Mouse (Mus musculus): Measurements from ENCODE around the gene Fkbpl. TPM values are rescaled to one million over a fixed set of nuclear protein-coding genes. Genes with fewer than 3 reads are reported as not detected.

Gene Fkbpl
- polyA plus RNA-seq, 1 experiment from 2014 or later: 24.4 TPM

DNA sequence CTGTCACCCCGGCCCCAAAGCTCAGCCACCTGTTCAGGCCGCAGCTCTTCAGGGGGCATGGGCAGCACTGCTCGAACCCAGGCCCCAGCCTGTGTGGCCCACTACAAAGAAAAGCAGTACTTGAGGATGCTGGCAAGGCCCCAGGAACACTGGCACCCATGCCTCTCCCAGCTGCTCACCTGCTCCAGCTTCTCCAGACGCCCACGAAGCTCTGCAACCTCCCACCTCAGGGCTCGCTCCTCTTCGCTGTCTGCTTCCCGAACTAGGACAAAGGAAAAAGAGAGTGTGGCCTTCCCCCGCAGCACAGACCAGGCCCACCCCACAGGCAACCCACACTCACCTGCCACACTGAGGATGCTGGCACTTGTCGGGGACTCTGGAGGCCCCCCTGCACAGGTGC lies 30.7 kb upstream of the Fkbpl start:
- peaks cover 8% of the 10 kb centered on the region; the same call in 1 of the 2 replicates for H3K79me2 ChIP-seq (ENCODE audit: inconsistent target)
- 98% methylated on average over 10 of the region's 10 CpGs for WGBS (ENCODE audit: missing documents)
- no peak overlapping the region for H3K4me3 ChIP-seq (ENCODE audit: inconsistent target)
- no peak overlapping the region for H3K27ac ChIP-seq
- peaks cover 53% of the 10 kb centered on the region for H3K36me3 ChIP-seq (ENCODE audit: inconsistent target)

GRCm38 (mm10) chr17:34615871-34616270 lies 28.7 kb upstream of the Fkbpl start, which contains the start of gene Egfl8:
TSS of gene Egfl8 (minus strand) at chr17:34615971.
- 94% methylated on average over 5 of the region's 6 CpGs for WGBS (ENCODE audit: missing documents)
- H3K36me3 ChIP-seq (ENCODE audit: inconsistent target): peaks cover 48% of the 10 kb centered on the region

GRCm38 (mm10) chr17:34618999-34619398 lies 25.6 kb upstream of the Fkbpl start:
- Histone ChIP-seq H3K36me3 (ENCODE audit: inconsistent target) (peaks cover 46% of the 10 kb centered on the region), H3K27ac (no peak overlapping the region), H3K79me2 (ENCODE audit: inconsistent target) (no peaks in the 10 kb centered on the region), H3K4me3 (ENCODE audit: inconsistent target) (no peak overlapping the region)
- WGBS (ENCODE audit: missing documents): 18% methylated on average over 6 of the region's 6 CpGs

More at GRCm38 (mm10) chr17:34615871-34616270, 28.7 kb upstream of the Fkbpl start, which contains the start of gene Egfl8:
- H3K79me2 ChIP-seq (ENCODE audit: inconsistent target): no peaks in the 10 kb centered on the region
- no peak within 1 kb of the TSS for H3K4me3 ChIP-seq (ENCODE audit: inconsistent target)
- no peak within 1 kb of the TSS for H3K27ac ChIP-seq

DNA sequence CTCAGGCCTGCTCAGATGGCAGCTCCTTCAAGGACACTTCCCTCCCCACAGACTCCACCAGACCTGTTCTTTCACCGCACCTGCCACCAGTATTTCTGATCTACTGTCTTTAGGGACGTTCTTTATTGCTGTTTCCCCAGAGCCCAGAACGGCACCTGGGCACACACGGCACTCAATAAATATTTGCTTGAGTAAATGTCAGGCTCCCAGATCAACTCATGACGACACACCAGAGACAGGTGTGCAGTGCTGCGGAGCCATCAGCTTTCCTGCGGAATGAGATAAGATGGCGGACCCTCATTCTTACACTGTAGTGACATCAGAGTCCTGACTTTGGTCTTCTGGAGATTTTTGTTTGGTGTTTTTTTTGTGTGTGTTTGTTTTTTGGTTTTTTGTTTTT lies 23.6 kb upstream of the Fkbpl start:
- peaks cover 10% of the 10 kb centered on the region; the same call in 1 of the 2 replicates for H3K79me2 ChIP-seq (ENCODE audit: inconsistent target)
- H3K27ac ChIP-seq: no peak overlapping the region
- 95% methylated on average over 8 of the region's 8 CpGs for WGBS (ENCODE audit: missing documents)
- no peak overlapping the region for H3K4me3 ChIP-seq (ENCODE audit: inconsistent target)
- H3K36me3 ChIP-seq (ENCODE audit: inconsistent target): peaks cover 48% of the 10 kb centered on the region

DNA sequence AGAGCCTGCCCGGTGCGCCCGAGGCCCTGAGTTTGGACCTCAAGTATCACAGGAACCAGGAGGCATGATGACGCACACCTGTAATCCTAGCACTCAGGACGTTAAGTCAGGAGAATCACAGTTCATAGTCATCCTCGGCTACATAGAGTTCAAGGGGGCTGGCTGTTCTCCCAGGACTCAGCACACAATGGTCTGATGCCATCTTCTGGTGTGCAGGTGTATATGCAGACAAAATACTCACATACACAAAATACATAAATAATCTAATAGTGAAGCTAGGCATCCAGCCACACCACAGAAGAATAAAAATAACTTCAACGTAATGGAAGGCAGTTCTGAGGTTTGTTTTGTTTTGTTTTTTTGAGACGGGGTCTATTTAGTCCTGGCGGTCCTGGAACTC lies 21.4 kb upstream of the Fkbpl start:
- peaks cover 37% of the 10 kb centered on the region for H3K36me3 ChIP-seq (ENCODE audit: inconsistent target)
- H3K27ac ChIP-seq: no peak overlapping the region
- no peak overlapping the region for H3K4me3 ChIP-seq (ENCODE audit: inconsistent target)
- WGBS (ENCODE audit: missing documents): 89% methylated on average over 9 of the region's 9 CpGs
- peaks cover 17% of the 10 kb centered on the region; the same call in 1 of the 2 replicates for H3K79me2 ChIP-seq (ENCODE audit: inconsistent target)

DNA sequence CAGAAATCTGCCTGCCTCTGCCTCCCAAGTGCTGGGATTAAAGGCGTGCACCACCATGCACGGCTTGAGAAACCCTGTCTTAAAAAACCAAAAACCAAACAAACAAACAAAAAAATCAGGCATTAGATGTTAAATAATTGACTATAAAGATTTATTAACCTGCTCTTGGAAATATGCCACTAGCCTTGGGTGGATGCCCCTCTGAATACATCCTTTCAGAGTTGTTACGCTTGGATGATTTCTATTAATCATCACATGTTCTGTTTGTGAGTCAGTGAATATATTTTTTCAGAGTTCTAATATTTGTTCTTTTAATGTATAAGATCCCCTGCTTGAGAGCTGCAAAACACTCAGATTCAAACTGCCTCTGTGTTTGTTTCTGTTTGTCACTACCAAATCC lies 19.6 kb upstream of the Fkbpl start:
- Histone ChIP-seq H3K79me2 (ENCODE audit: inconsistent target) (peaks cover 17% of the 10 kb centered on the region; the same call in 1 of the 2 replicates), H3K27ac (no peak overlapping the region), H3K4me3 (ENCODE audit: inconsistent target) (no peak overlapping the region), H3K36me3 (ENCODE audit: inconsistent target) (peaks cover 37% of the 10 kb centered on the region)
- WGBS (ENCODE audit: missing documents): 93% methylated on average over 3 of the region's 3 CpGs

DNA sequence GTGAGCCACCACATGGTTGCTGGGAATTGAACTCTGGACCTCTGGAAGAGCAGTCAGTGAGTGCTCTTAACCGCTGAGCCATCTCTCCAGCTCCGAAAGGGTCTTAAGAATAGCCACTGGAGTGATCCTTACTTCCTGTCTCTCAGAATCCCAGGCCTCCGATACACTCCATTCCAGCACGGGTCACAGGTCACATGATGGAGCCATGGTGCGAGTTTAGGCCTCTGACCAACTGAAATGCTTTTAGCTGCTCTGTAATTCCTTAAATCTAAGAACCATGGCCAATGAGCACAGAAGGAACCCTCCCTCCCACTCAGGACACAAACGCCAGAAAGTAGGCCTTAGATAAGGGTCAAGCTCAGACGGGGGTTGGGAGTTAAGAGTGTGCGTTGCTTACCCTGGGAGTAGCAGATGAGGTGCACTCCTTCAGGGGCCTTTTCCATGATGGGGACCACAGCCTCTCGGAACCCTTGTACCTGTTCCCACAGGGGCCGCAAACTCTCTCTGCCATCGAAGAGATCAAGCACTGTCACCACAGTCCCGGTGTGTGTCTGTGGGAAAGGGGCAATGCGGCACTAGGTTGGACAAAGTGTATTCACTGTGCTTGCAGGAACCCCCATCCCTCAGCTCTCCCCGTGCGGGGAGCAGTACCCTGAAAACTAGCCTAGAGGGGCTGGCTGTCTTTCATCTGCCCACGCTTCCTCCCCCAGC lies 18.3 kb upstream of the Fkbpl start:
- peaks cover 17% of the 10 kb centered on the region; the same call in 1 of the 2 replicates for H3K79me2 ChIP-seq (ENCODE audit: inconsistent target)
- no peak overlapping the region for H3K27ac ChIP-seq
- peak overlapping the region; percentile 80 for H3K4me3 ChIP-seq (ENCODE audit: inconsistent target)
- WGBS (ENCODE audit: missing documents): 76% methylated on average over 16 of the region's 16 CpGs
- H3K36me3 ChIP-seq (ENCODE audit: inconsistent target): peaks cover 32% of the 10 kb centered on the region

GRCm38 (mm10) chr17:34626773-34627092 lies 17.8 kb upstream of the Fkbpl start:
- peak overlapping the region; percentile 80 for H3K4me3 ChIP-seq (ENCODE audit: inconsistent target)
- WGBS (ENCODE audit: missing documents): under 1% methylated on average over 18 of the region's 18 CpGs
- H3K36me3 ChIP-seq (ENCODE audit: inconsistent target): peaks cover 28% of the 10 kb centered on the region
- peak overlapping the region; percentile 55 for H3K27ac ChIP-seq
- peaks cover 17% of the 10 kb centered on the region; the same call in 1 of the 2 replicates for H3K79me2 ChIP-seq (ENCODE audit: inconsistent target)

GRCm38 (mm10) chr17:34627093-34627942 lies 17.2 kb upstream of the Fkbpl start:
- WGBS (ENCODE audit: missing documents): 3% methylated on average over 44 of the region's 45 CpGs
- H3K79me2 ChIP-seq (ENCODE audit: inconsistent target): peaks cover 17% of the 10 kb centered on the region; the same call in 1 of the 2 replicates

DNA sequence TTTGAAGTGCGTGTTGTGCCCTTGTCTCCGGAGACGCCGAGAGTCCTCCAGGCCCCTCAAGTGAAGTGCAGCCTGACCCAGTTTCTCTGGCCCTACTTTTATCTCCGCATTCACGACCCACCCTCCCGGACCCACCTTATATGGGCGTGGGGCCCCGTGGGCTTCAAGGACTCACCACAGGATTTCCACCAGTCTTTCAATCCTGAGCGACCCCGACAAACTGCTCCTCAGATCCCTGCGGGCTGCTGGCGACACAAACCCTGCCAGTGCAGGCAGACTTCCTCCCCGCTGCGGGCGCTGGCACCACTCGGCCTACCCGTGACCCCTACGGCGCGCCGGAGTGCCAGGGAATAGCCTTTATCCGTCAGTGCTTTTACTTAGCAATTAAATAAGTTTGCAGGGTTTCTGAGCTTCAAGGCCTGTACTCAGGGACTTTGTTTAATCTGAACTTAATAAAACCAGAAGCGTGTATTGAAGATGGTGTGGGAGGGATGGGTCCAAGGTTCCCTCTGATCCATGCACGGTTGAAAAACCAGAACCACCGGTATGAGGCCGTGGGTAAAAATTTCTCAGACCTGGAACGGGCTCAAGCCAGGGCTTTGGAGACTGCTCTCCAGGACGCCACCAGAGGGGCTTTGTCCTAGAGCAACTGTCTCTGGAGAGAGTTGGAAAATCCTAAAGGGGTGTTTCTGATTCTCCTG lies 16.5 kb upstream of the Fkbpl start, which contains the start of gene Ppt2:
Gene Ppt2, minus strand, starts transcription at position 568 of the 701 bp plus-strand sequence.
- H3K4me3 ChIP-seq (ENCODE audit: inconsistent target): peak within 1 kb of the TSS; percentile 80
- H3K79me2 ChIP-seq (ENCODE audit: inconsistent target): peaks cover 17% of the 10 kb centered on the region; the same call in 1 of the 2 replicates
- WGBS (ENCODE audit: missing documents): 5% methylated on average over 29 of the region's 29 CpGs
- H3K27ac ChIP-seq: peak within 1 kb of the TSS; percentile 92
- H3K36me3 ChIP-seq (ENCODE audit: inconsistent target): peaks cover 15% of the 10 kb centered on the region; the same call in 1 of the 2 replicates

More at GRCm38 (mm10) chr17:34627093-34627942, 17.2 kb upstream of the Fkbpl start:
- Histone ChIP-seq H3K36me3 (ENCODE audit: inconsistent target) (peaks cover 23% of the 10 kb centered on the region), H3K27ac (peak overlapping the region; percentile 92), H3K4me3 (ENCODE audit: inconsistent target) (peak overlapping the region; percentile 80)

- Histone ChIP-seq H3K4me3 (ENCODE audit: inconsistent target) (peak overlapping the region; percentile 80; the same call in 1 of the 2 replicates), H3K36me3 (ENCODE audit: inconsistent target) (peaks cover 12% of the 10 kb centered on the region; the same call in 1 of the 2 replicates), H3K79me2 (ENCODE audit: inconsistent target) (peaks cover 17% of the 10 kb centered on the region; the same call in 1 of the 2 replicates), H3K27ac (peak overlapping the region; percentile 92; the same call in 1 of the 2 replicates)
- 76% methylated on average over 5 of the region's 5 CpGs for WGBS (ENCODE audit: missing documents)
Measured at GRCm38 (mm10) chr17:34628644-34628967, 16.0 kb upstream of the Fkbpl start.

GRCm38 (mm10) chr17:34629221-34629751 lies 15.3 kb upstream of the Fkbpl start, which contains the start of gene Prrt1:
TSS of gene Prrt1 (plus strand) at chr17:34629533.
- Histone ChIP-seq H3K36me3 (ENCODE audit: inconsistent target) (peaks cover 7% of the 10 kb centered on the region; the same call in 1 of the 2 replicates), H3K4me3 (ENCODE audit: inconsistent target) (peak within 1 kb of the TSS; percentile 80; the same call in 1 of the 2 replicates), H3K79me2 (ENCODE audit: inconsistent target) (peaks cover 17% of the 10 kb centered on the region; the same call in 1 of the 2 replicates), H3K27ac (peak within 1 kb of the TSS; percentile 92)
- WGBS (ENCODE audit: missing documents): 82% methylated on average over 8 of the region's 16 CpGs

- peaks cover 6% of the 10 kb centered on the region; the same call in 1 of the 2 replicates for H3K36me3 ChIP-seq (ENCODE audit: inconsistent target)
- H3K79me2 ChIP-seq (ENCODE audit: inconsistent target): peaks cover 17% of the 10 kb centered on the region; the same call in 1 of the 2 replicates
- 56% methylated on average over 12 of the region's 12 CpGs for WGBS (ENCODE audit: missing documents)
- no peak overlapping the region for H3K27ac ChIP-seq
- no peak overlapping the region for H3K4me3 ChIP-seq (ENCODE audit: inconsistent target)
Measured at GRCm38 (mm10) chr17:34629796-34630603, 14.6 kb upstream of the Fkbpl start.

All from macrophage (primary cell).